Mouse (Mus musculus) activated CD4-positive, CD25-positive, alpha-beta regulatory T cell, adult 9 weeks (primary cell): Measurements from ENCODE around the gene Gm14819. TPM values are rescaled to one million over a fixed set of nuclear protein-coding genes. Genes with fewer than 3 reads are reported as not detected.

Experiments
- polyA plus RNA-seq: library from polyadenylated mRNA; unstranded; fragments of 100-300 nt; shearing (Covaris generic); gene quantifications from one replicate; pipeline ENCODE4 v1.2.1, GENCODE M21; 2017

The Gm14819 gene
- polyA plus RNA-seq: not detected

DNA sequence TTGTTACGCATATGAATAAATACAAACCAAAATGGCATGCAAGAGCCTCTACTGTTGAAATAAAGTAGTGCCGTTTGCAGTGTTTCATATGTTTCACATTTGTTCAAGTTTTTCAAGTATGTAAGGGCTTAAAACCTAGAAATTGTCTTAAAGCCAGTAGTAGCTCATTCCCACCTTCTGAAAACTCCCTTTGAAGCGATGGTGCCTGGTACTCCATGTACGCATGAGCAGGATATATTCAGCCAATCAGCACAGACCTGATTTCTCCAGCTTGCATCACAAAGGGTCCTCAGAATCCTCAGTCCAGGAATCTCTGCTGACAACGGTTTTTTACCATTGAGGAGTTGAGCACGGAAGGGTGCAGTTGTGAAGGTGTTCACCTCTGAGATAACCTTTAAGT is at the start of gene Gm14819:
Gene Gm14819, plus strand, starts transcription at position 301 of the 400 bp plus-strand sequence.

